Mouse (Mus musculus): ENCODE measurements around the gene Cmklr1. TPM values are rescaled to one million over a fixed set of nuclear protein-coding genes. Genes with fewer than 3 reads are reported as not detected.

Cmklr1 gene
- polyA plus RNA-seq, 1 experiment from 2014 or later = 1.8 TPM

- Histone ChIP-seq H3K4me2 (no peak overlapping the region), H3K36me3 (ENCODE audit: control insufficient read depth, insufficient read depth, low read length) (no peaks in the 10 kb centered on the region), H3K27ac (ENCODE audit: low read depth, low read length) (no peak overlapping the region), H3K4me3 (ENCODE audit: low read depth, low read length) (no peak overlapping the region), H3K27me3 (ENCODE audit: control insufficient read depth, insufficient read depth, low read length) (peaks cover 8% of the 10 kb centered on the region), H3K9ac (ENCODE audit: low read depth, low read length) (no peak overlapping the region), H3K4me1 (ENCODE audit: control insufficient read depth, insufficient read depth, low read length) (peaks cover 18% of the 10 kb centered on the region), H3K9me3 (replicated peaks; ENCODE audit: control insufficient read depth, low read length) (no peaks in the 10 kb centered on the region)
- ATAC-seq (replicated peaks; ENCODE audit: insufficient number of reproducible peaks, low FRiP score, low TSS enrichment) = no peak
- 20% methylated on average over 1 of the region's 2 CpGs for WGBS (ENCODE audit: insufficient replicate concordance)
These were observed 27.2 kb downstream of the Cmklr1 start for GRCm38 (mm10) chr5:113623052-113623451.

- Histone ChIP-seq H3K27me3 (ENCODE audit: control insufficient read depth, insufficient read depth, low read length) (0 out of 2 replicates have a peak, but pooled peaks cover 2% of the 10 kb centered on the region), H3K36me3 (ENCODE audit: control insufficient read depth, insufficient read depth, low read length) (no peaks in the 10 kb centered on the region), H3K9ac (ENCODE audit: low read depth, low read length) (no peak overlapping the region), H3K4me1 (ENCODE audit: control insufficient read depth, insufficient read depth, low read length) (no peaks in the 10 kb centered on the region; the same call in 1 of the 2 replicates), H3K4me2 (no peak overlapping the region), H3K27ac (ENCODE audit: low read depth, low read length) (no peak overlapping the region), H3K9me3 (replicated peaks; ENCODE audit: control insufficient read depth, low read length) (no peaks in the 10 kb centered on the region), H3K4me3 (ENCODE audit: low read depth, low read length) (no peak overlapping the region)
- no peak for ATAC-seq (replicated peaks; ENCODE audit: insufficient number of reproducible peaks, low FRiP score, low TSS enrichment)
- WGBS (ENCODE audit: insufficient replicate concordance) = 47% methylated on average over 7 of the region's 7 CpGs
These were observed 29.2 kb downstream of the Cmklr1 start for GRCm38 (mm10) chr5:113620999-113621398.

- Histone ChIP-seq H3K4me1 (ENCODE audit: control insufficient read depth, insufficient read depth, low read length) (no peaks in the 10 kb centered on the region; the same call in 1 of the 2 replicates), H3K27me3 (ENCODE audit: control insufficient read depth, insufficient read depth, low read length) (0 out of 2 replicates have a peak, but pooled peaks cover 2% of the 10 kb centered on the region), H3K9ac (ENCODE audit: low read depth, low read length) (no peak overlapping the region), H3K4me3 (ENCODE audit: low read depth, low read length) (no peak overlapping the region), H3K4me2 (no peak overlapping the region), H3K9me3 (replicated peaks; ENCODE audit: control insufficient read depth, low read length) (no peaks in the 10 kb centered on the region), H3K36me3 (ENCODE audit: control insufficient read depth, insufficient read depth, low read length) (no peaks in the 10 kb centered on the region), H3K27ac (ENCODE audit: low read depth, low read length) (no peak overlapping the region)
- 64% methylated on average over 16 of the region's 16 CpGs for WGBS (ENCODE audit: insufficient replicate concordance)
- no peak for ATAC-seq (replicated peaks; ENCODE audit: insufficient number of reproducible peaks, low FRiP score, low TSS enrichment)
These were observed 30.0 kb downstream of the Cmklr1 start for GRCm38 (mm10) chr5:113620130-113620716.

GRCm38 (mm10) chr5:113619151-113619550 is 31.1 kb downstream of the Cmklr1 start:
- WGBS (ENCODE audit: insufficient replicate concordance) = 50% methylated on average over 1 of the region's 1 CpGs
- Histone ChIP-seq H3K4me2 (no peak overlapping the region), H3K9ac (ENCODE audit: low read depth, low read length) (no peak overlapping the region), H3K27me3 (ENCODE audit: control insufficient read depth, insufficient read depth, low read length) (no peaks in the 10 kb centered on the region), H3K27ac (ENCODE audit: low read depth, low read length) (no peak overlapping the region), H3K9me3 (replicated peaks; ENCODE audit: control insufficient read depth, low read length) (no peaks in the 10 kb centered on the region), H3K36me3 (ENCODE audit: control insufficient read depth, insufficient read depth, low read length) (no peaks in the 10 kb centered on the region), H3K4me1 (ENCODE audit: control insufficient read depth, insufficient read depth, low read length) (no peaks in the 10 kb centered on the region; the same call in 1 of the 2 replicates), H3K4me3 (ENCODE audit: low read depth, low read length) (no peak overlapping the region)
- ATAC-seq (replicated peaks; ENCODE audit: insufficient number of reproducible peaks, low FRiP score, low TSS enrichment) = no peak

GRCm38 (mm10) chr5:113618716-113619115 is 31.5 kb downstream of the Cmklr1 start:
- Histone ChIP-seq H3K9ac (ENCODE audit: low read depth, low read length) (no peak overlapping the region), H3K4me2 (no peak overlapping the region), H3K27me3 (ENCODE audit: control insufficient read depth, insufficient read depth, low read length) (no peaks in the 10 kb centered on the region), H3K36me3 (ENCODE audit: control insufficient read depth, insufficient read depth, low read length) (no peaks in the 10 kb centered on the region), H3K4me1 (ENCODE audit: control insufficient read depth, insufficient read depth, low read length) (no peaks in the 10 kb centered on the region; the same call in 1 of the 2 replicates), H3K4me3 (ENCODE audit: low read depth, low read length) (no peak overlapping the region), H3K27ac (ENCODE audit: low read depth, low read length) (no peak overlapping the region), H3K9me3 (replicated peaks; ENCODE audit: control insufficient read depth, low read length) (no peaks in the 10 kb centered on the region)
- no peak for ATAC-seq (replicated peaks; ENCODE audit: insufficient number of reproducible peaks, low FRiP score, low TSS enrichment)
- WGBS (ENCODE audit: insufficient replicate concordance) = 87% methylated on average over 4 of the region's 4 CpGs

GRCm38 (mm10) chr5:113611771-113612233 is 38.4 kb downstream of the Cmklr1 start:
- no peak for ATAC-seq (replicated peaks; ENCODE audit: insufficient number of reproducible peaks, low FRiP score, low TSS enrichment)
- no peak overlapping the region for H3K4me3 ChIP-seq (ENCODE audit: low read depth, low read length)

GRCm38 (mm10) chr5:113611131-113611530 is 39.1 kb downstream of the Cmklr1 start:
- no peak overlapping the region for H3K9ac ChIP-seq (ENCODE audit: low read depth, low read length)
- no peaks in the 10 kb centered on the region for H3K36me3 ChIP-seq (ENCODE audit: control insufficient read depth, insufficient read depth, low read length)
- no peak overlapping the region for H3K27ac ChIP-seq (ENCODE audit: low read depth, low read length)
- 80% methylated on average over 6 of the region's 6 CpGs for WGBS (ENCODE audit: insufficient replicate concordance)
- no peaks in the 10 kb centered on the region for H3K9me3 ChIP-seq (replicated peaks; ENCODE audit: control insufficient read depth, low read length)
- H3K4me1 ChIP-seq (ENCODE audit: control insufficient read depth, insufficient read depth, low read length) = 0 out of 2 replicates have a peak, but pooled peaks cover 3% of the 10 kb centered on the region
- H3K27me3 ChIP-seq (ENCODE audit: control insufficient read depth, insufficient read depth, low read length) = peaks cover 3% of the 10 kb centered on the region; the same call in 1 of the 2 replicates
- no peak overlapping the region for H3K4me2 ChIP-seq
- no peak for ATAC-seq (replicated peaks; ENCODE audit: insufficient number of reproducible peaks, low FRiP score, low TSS enrichment)
- no peak overlapping the region for H3K4me3 ChIP-seq (ENCODE audit: low read depth, low read length)

More at GRCm38 (mm10) chr5:113611771-113612233, 38.4 kb downstream of the Cmklr1 start:
- no peaks in the 10 kb centered on the region for H3K36me3 ChIP-seq (ENCODE audit: control insufficient read depth, insufficient read depth, low read length)
- peaks cover 3% of the 10 kb centered on the region; the same call in 1 of the 2 replicates for H3K27me3 ChIP-seq (ENCODE audit: control insufficient read depth, insufficient read depth, low read length)
- WGBS (ENCODE audit: insufficient replicate concordance) = 56% methylated on average over 12 of the region's 12 CpGs
- H3K4me1 ChIP-seq (ENCODE audit: control insufficient read depth, insufficient read depth, low read length) = 0 out of 2 replicates have a peak, but pooled peaks cover 3% of the 10 kb centered on the region
- H3K27ac ChIP-seq (ENCODE audit: low read depth, low read length) = no peak overlapping the region
- no peak overlapping the region for H3K4me2 ChIP-seq
- no peak overlapping the region for H3K9ac ChIP-seq (ENCODE audit: low read depth, low read length)
- no peaks in the 10 kb centered on the region for H3K9me3 ChIP-seq (replicated peaks; ENCODE audit: control insufficient read depth, low read length)

- Histone ChIP-seq H3K9ac (ENCODE audit: low read depth, low read length) (no peak overlapping the region), H3K4me2 (no peak overlapping the region), H3K36me3 (ENCODE audit: control insufficient read depth, insufficient read depth, low read length) (no peaks in the 10 kb centered on the region), H3K27ac (ENCODE audit: low read depth, low read length) (no peak overlapping the region), H3K4me3 (ENCODE audit: low read depth, low read length) (no peak overlapping the region), H3K4me1 (ENCODE audit: control insufficient read depth, insufficient read depth, low read length) (0 out of 2 replicates have a peak, but pooled peaks cover 3% of the 10 kb centered on the region), H3K27me3 (ENCODE audit: control insufficient read depth, insufficient read depth, low read length) (peaks cover 3% of the 10 kb centered on the region; the same call in 1 of the 2 replicates), H3K9me3 (replicated peaks; ENCODE audit: control insufficient read depth, low read length) (no peaks in the 10 kb centered on the region)
- 57% methylated on average over 6 of the region's 6 CpGs for WGBS (ENCODE audit: insufficient replicate concordance)
- no peak for ATAC-seq (replicated peaks; ENCODE audit: insufficient number of reproducible peaks, low FRiP score, low TSS enrichment)
These were observed 39.7 kb downstream of the Cmklr1 start for GRCm38 (mm10) chr5:113610490-113610889.

GRCm38 (mm10) chr5:113609891-113610290 is 40.3 kb downstream of the Cmklr1 start:
- Histone ChIP-seq H3K27me3 (ENCODE audit: control insufficient read depth, insufficient read depth, low read length) (peaks cover 3% of the 10 kb centered on the region; the same call in 1 of the 2 replicates), H3K4me1 (ENCODE audit: control insufficient read depth, insufficient read depth, low read length) (0 out of 2 replicates have a peak, but pooled peaks cover 3% of the 10 kb centered on the region), H3K9ac (ENCODE audit: low read depth, low read length) (no peak overlapping the region), H3K36me3 (ENCODE audit: control insufficient read depth, insufficient read depth, low read length) (no peaks in the 10 kb centered on the region), H3K27ac (ENCODE audit: low read depth, low read length) (no peak overlapping the region), H3K4me3 (ENCODE audit: low read depth, low read length) (no peak overlapping the region), H3K4me2 (no peak overlapping the region), H3K9me3 (replicated peaks; ENCODE audit: control insufficient read depth, low read length) (no peaks in the 10 kb centered on the region)
- WGBS (ENCODE audit: insufficient replicate concordance) = 72% methylated on average over 5 of the region's 5 CpGs
- ATAC-seq (replicated peaks; ENCODE audit: insufficient number of reproducible peaks, low FRiP score, low TSS enrichment) = no peak
